Mouse (Mus musculus): Measurements from ENCODE around the gene Papss2. TPM values are rescaled to one million over a fixed set of nuclear protein-coding genes. Genes with fewer than 3 reads are reported as not detected.
"Not testable (repeated sequence)": the region's sequence is repeated elsewhere in the genome, so short reads cannot be mapped to it uniquely, and the experiment has no call there.

Papss2 gene
- polyA plus RNA-seq, 1 experiment from 2014 or later, result 1.9 TPM

DNA sequence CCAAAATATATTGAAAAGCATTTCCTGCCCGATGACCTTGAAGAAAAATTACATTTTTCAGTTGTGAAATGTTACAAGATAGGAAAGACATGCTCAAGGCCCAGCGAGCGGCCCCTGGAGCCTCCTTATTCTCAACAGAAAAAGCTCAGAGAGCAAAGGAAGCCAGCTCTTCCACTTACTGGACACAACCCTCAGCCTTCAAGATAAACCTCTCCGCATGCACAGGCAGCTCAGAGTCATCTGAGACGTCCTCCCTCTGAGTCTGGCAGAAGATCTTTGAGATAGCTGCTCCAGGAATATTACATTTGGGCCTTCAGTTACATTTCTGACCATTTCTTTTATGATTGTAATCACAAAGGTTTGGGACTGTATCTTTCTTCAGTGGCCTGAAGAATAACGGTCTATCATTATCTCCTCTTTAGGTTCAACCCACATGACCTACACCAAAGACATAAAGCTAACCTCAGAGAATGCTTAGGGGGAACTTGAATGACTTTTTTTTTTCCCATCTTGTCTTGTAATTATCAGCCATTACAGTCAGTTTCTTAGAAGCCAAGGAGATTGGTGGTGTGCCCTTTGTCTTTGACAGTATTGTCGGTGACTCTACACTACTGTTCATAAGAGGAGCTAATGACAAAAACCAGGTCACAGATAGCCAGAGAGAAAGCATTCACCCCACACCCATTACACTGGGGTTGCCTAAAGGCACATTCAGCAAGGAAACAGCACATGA, 58.2 kb downstream of the Papss2 start:
- Histone ChIP-seq H3K4me3 (ENCODE audit: low read depth, low read length) (no peak overlapping the region), H3K27me3 (ENCODE audit: control insufficient read depth, insufficient read depth, low read length) (no peaks in the 10 kb centered on the region), H3K4me2 (ENCODE audit: low read depth, low read length, severe bottlenecking) (no peak overlapping the region), H3K4me1 (replicated peaks; ENCODE audit: control insufficient read depth, insufficient read depth, low read length) (no peaks in the 10 kb centered on the region), H3K9ac (ENCODE audit: low read length) (no peak overlapping the region), H3K9me3 (ENCODE audit: control insufficient read depth, low read length) (no peaks in the 10 kb centered on the region), H3K36me3 (ENCODE audit: control insufficient read depth, insufficient read depth, low read length) (no peaks in the 10 kb centered on the region; the same call in 1 of the 2 replicates), H3K27ac (ENCODE audit: low read depth, low read length) (no peak overlapping the region)
- no peak for DNase-seq (ENCODE audit: low spot score)
- ATAC-seq (replicated peaks; ENCODE audit: low FRiP score), result no peak
- WGBS, result 89% methylated on average over 7 of the region's 7 CpGs

- Histone ChIP-seq H3K36me3 (ENCODE audit: control insufficient read depth, insufficient read depth, low read length) (no peaks in the 10 kb centered on the region; the same call in 1 of the 2 replicates), H3K27ac (ENCODE audit: low read depth, low read length) (no peak overlapping the region), H3K4me3 (ENCODE audit: low read depth, low read length) (no peak overlapping the region), H3K4me2 (ENCODE audit: low read depth, low read length, severe bottlenecking) (no peak overlapping the region), H3K4me1 (replicated peaks; ENCODE audit: control insufficient read depth, insufficient read depth, low read length) (no peaks in the 10 kb centered on the region), H3K27me3 (ENCODE audit: control insufficient read depth, insufficient read depth, low read length) (no peaks in the 10 kb centered on the region), H3K9ac (ENCODE audit: low read length) (no peak overlapping the region), H3K9me3 (ENCODE audit: control insufficient read depth, low read length) (no peaks in the 10 kb centered on the region)
- WGBS, result 83% methylated on average over 5 of the region's 5 CpGs
- DNase-seq (ENCODE audit: low spot score) (no peak), ATAC-seq (replicated peaks; ENCODE audit: low FRiP score) (no peak)
Measured at GRCm38 (mm10) chr19:32659346-32659745, 63.8 kb downstream of the Papss2 start.

GRCm38 (mm10) chr19:32662936-32663335, 67.3 kb downstream of the Papss2 start:
- H3K4me2 ChIP-seq (ENCODE audit: low read depth, low read length, severe bottlenecking), result no peak overlapping the region
- no peak overlapping the region for H3K9ac ChIP-seq (ENCODE audit: low read length)
- no peaks in the 10 kb centered on the region for H3K36me3 ChIP-seq (ENCODE audit: control insufficient read depth, insufficient read depth, low read length)
- H3K4me3 ChIP-seq (ENCODE audit: low read depth, low read length), result no peak overlapping the region
- ATAC-seq (replicated peaks; ENCODE audit: low FRiP score) (no peak), DNase-seq (ENCODE audit: low spot score) (no peak)
- no peak overlapping the region for H3K27ac ChIP-seq (ENCODE audit: low read depth, low read length)
- no peaks in the 10 kb centered on the region for H3K27me3 ChIP-seq (ENCODE audit: control insufficient read depth, insufficient read depth, low read length)
- WGBS, result 88% methylated on average over 6 of the region's 6 CpGs
- H3K9me3 ChIP-seq (ENCODE audit: control insufficient read depth, low read length), result no peaks in the 10 kb centered on the region
- no peaks in the 10 kb centered on the region for H3K4me1 ChIP-seq (replicated peaks; ENCODE audit: control insufficient read depth, insufficient read depth, low read length)

DNA sequence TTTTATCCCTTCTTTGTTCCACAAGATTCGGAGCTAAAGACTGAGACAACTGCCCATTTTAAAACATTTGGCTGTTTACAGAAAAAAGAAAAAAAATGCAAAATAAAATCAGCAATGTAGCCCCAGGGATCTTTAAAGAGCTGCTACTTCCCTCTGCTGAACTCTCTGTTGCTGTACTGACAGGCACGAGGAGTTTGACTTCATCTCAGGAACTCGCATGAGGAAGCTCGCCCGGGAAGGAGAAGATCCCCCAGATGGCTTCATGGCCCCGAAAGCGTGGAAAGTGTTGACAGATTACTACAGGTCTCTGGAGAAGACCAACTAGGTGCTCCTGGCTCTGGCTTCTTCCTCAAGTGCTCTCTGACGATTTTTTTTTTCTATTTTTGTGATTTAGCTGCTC, 69.7 kb downstream of the Papss2 start:
- DNase-seq (ENCODE audit: low spot score), result no peak
- Histone ChIP-seq H3K27me3 (ENCODE audit: control insufficient read depth, insufficient read depth, low read length) (no peaks in the 10 kb centered on the region), H3K9ac (ENCODE audit: low read length) (no peak overlapping the region), H3K4me1 (replicated peaks; ENCODE audit: control insufficient read depth, insufficient read depth, low read length) (no peaks in the 10 kb centered on the region), H3K27ac (ENCODE audit: low read depth, low read length) (no peak overlapping the region), H3K36me3 (ENCODE audit: control insufficient read depth, insufficient read depth, low read length) (no peaks in the 10 kb centered on the region), H3K9me3 (ENCODE audit: control insufficient read depth, low read length) (no peaks in the 10 kb centered on the region), H3K4me2 (ENCODE audit: low read depth, low read length, severe bottlenecking) (no peak overlapping the region), H3K4me3 (ENCODE audit: low read depth, low read length) (no peak overlapping the region)
- 93% methylated on average over 8 of the region's 8 CpGs for WGBS
- no peak for ATAC-seq (replicated peaks; ENCODE audit: low FRiP score)

DNA sequence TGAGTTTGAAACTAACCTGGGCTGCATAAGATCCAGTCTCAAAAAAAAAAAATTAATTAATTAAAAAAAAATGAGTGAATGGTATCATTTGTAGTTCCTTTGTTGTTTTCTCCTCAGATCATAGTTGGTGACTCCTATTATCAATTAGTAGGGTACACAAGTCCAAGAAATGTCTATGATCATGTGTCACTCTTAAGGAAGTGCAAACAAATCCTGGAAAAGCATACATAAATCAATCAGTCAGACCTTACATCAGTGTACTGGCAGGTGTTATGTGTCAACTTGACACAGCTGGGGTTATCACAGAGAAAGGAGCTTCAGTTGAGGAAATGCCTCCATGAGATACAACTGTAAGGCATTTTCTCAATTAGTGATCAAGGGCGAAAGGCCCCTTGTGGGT, 72.2 kb downstream of the Papss2 start:
- not testable (repeated sequence) for H3K4me1 ChIP-seq (replicated peaks; ENCODE audit: control insufficient read depth, insufficient read depth, low read length); H3K9ac ChIP-seq (ENCODE audit: low read length); H3K4me2 ChIP-seq (ENCODE audit: low read depth, low read length, severe bottlenecking); ATAC-seq (replicated peaks; ENCODE audit: low FRiP score); H3K27ac ChIP-seq (ENCODE audit: low read depth, low read length); H3K4me3 ChIP-seq (ENCODE audit: low read depth, low read length); H3K36me3 ChIP-seq (ENCODE audit: control insufficient read depth, insufficient read depth, low read length); H3K9me3 ChIP-seq (ENCODE audit: control insufficient read depth, low read length); H3K27me3 ChIP-seq (ENCODE audit: control insufficient read depth, insufficient read depth, low read length); DNase-seq (ENCODE audit: low spot score)
- 94% methylated on average over 1 of the region's 1 CpGs for whole genome bisulfite sequencing

GRCm38 (mm10) chr19:32675766-32676165, 80.2 kb downstream of the Papss2 start:
- no peak overlapping the region for H3K4me3 ChIP-seq (ENCODE audit: low read depth, low read length)
- no peak for ATAC-seq (replicated peaks; ENCODE audit: low FRiP score)
- no peak overlapping the region for H3K4me2 ChIP-seq (ENCODE audit: low read depth, low read length, severe bottlenecking)
- no peak overlapping the region for H3K9ac ChIP-seq (ENCODE audit: low read length)
- H3K36me3 ChIP-seq (ENCODE audit: control insufficient read depth, insufficient read depth, low read length), result no peaks in the 10 kb centered on the region; the same call in 1 of the 2 replicates
- no peaks in the 10 kb centered on the region for H3K4me1 ChIP-seq (replicated peaks; ENCODE audit: control insufficient read depth, insufficient read depth, low read length)
- no peak overlapping the region for H3K27ac ChIP-seq (ENCODE audit: low read depth, low read length)
- H3K9me3 ChIP-seq (ENCODE audit: control insufficient read depth, low read length), result no peaks in the 10 kb centered on the region
- no peak for DNase-seq (ENCODE audit: low spot score)
- no peaks in the 10 kb centered on the region for H3K27me3 ChIP-seq (ENCODE audit: control insufficient read depth, insufficient read depth, low read length)
- 91% methylated on average over 3 of the region's 3 CpGs for WGBS

DNA sequence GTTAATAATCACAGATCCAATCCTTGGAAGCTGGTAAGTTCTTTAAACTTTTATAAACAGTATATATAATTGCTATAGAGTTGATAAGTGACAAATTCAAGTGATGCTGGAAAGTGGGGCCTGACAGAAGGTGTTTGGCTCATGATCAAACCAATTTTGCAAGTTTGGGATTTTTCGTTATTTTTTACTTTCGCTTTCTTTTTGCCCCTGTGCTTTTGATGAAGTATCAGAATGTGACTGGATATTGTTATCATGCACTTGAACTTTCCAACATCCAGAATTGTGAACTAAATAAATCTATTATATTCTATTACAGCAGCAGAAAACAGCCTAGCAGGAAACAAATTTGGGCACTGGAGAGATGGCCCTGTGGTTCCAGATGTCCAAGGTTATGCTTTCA, 85.3 kb downstream of the Papss2 start:
- H3K27me3 ChIP-seq (ENCODE audit: control insufficient read depth, insufficient read depth, low read length), result no peaks in the 10 kb centered on the region
- no peak overlapping the region for H3K9ac ChIP-seq (ENCODE audit: low read length)
- no peaks in the 10 kb centered on the region for H3K4me1 ChIP-seq (replicated peaks; ENCODE audit: control insufficient read depth, insufficient read depth, low read length)
- ATAC-seq (replicated peaks; ENCODE audit: low FRiP score), result no peak
- no peaks in the 10 kb centered on the region for H3K9me3 ChIP-seq (ENCODE audit: control insufficient read depth, low read length)
- H3K4me3 ChIP-seq (ENCODE audit: low read depth, low read length), result no peak overlapping the region
- H3K27ac ChIP-seq (ENCODE audit: low read depth, low read length), result no peak overlapping the region
- no peak overlapping the region for H3K4me2 ChIP-seq (ENCODE audit: low read depth, low read length, severe bottlenecking)
- DNase-seq (ENCODE audit: low spot score), result no peak
- H3K36me3 ChIP-seq (ENCODE audit: control insufficient read depth, insufficient read depth, low read length), result no peaks in the 10 kb centered on the region; the same call in 1 of the 2 replicates
- 94% methylated on average over 2 of the region's 2 CpGs for whole genome bisulfite sequencing

DNA sequence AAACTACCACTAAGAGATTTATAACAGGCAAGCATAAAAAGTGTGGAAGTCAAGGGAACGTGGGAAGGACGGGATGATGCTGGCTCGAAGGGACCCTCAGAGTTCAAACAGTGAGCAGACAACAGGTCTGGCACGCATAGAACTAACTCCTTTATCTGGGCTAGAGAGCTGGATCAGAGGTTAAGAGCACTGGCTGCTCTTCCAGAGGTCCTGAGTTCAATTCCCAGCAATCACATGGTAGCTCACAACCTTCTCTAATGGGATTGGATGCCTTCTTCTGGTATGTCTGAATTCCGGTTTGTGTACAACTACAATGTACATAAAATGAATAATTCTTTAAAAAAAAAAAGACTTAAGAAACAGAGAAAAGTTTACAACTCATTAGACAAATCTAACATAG, 87.5 kb downstream of the Papss2 start:
- Histone ChIP-seq H3K36me3 (ENCODE audit: control insufficient read depth, insufficient read depth, low read length) (no peaks in the 10 kb centered on the region; the same call in 1 of the 2 replicates), H3K4me2 (ENCODE audit: low read depth, low read length, severe bottlenecking) (no peak overlapping the region), H3K4me1 (replicated peaks; ENCODE audit: control insufficient read depth, insufficient read depth, low read length) (no peaks in the 10 kb centered on the region), H3K9me3 (ENCODE audit: control insufficient read depth, low read length) (no peaks in the 10 kb centered on the region), H3K27ac (ENCODE audit: low read depth, low read length) (no peak overlapping the region), H3K27me3 (ENCODE audit: control insufficient read depth, insufficient read depth, low read length) (no peaks in the 10 kb centered on the region), H3K9ac (ENCODE audit: low read length) (no peak overlapping the region), H3K4me3 (ENCODE audit: low read depth, low read length) (no peak overlapping the region)
- ATAC-seq (replicated peaks; ENCODE audit: low FRiP score) (no peak), DNase-seq (ENCODE audit: low spot score) (no peak)
- WGBS, result 88% methylated on average over 5 of the region's 5 CpGs

- ATAC-seq (replicated peaks; ENCODE audit: low FRiP score), result no peak
Measured at GRCm38 (mm10) chr19:32687721-32688120, 92.1 kb downstream of the Papss2 start.

More at GRCm38 (mm10) chr19:32687721-32688120, 92.1 kb downstream of the Papss2 start:
- H3K27ac ChIP-seq (ENCODE audit: low read depth, low read length), result no peak overlapping the region
- no peak overlapping the region for H3K4me3 ChIP-seq (ENCODE audit: low read depth, low read length)
- H3K27me3 ChIP-seq (ENCODE audit: control insufficient read depth, insufficient read depth, low read length), result no peaks in the 10 kb centered on the region
- DNase-seq (ENCODE audit: low spot score), result no peak
- H3K9ac ChIP-seq (ENCODE audit: low read length), result no peak overlapping the region
- H3K4me1 ChIP-seq (replicated peaks; ENCODE audit: control insufficient read depth, insufficient read depth, low read length), result no peaks in the 10 kb centered on the region
- H3K4me2 ChIP-seq (ENCODE audit: low read depth, low read length, severe bottlenecking), result no peak overlapping the region
- 88% methylated on average over 5 of the region's 5 CpGs for WGBS
- no peaks in the 10 kb centered on the region for H3K9me3 ChIP-seq (ENCODE audit: control insufficient read depth, low read length)
- no peaks in the 10 kb centered on the region; the same call in 1 of the 2 replicates for H3K36me3 ChIP-seq (ENCODE audit: control insufficient read depth, insufficient read depth, low read length)

All from forebrain, embryonic 11.5 days (tissue).